ENCODE assay signal across 17 mouse cellular contexts in the genomic region with DNA sequence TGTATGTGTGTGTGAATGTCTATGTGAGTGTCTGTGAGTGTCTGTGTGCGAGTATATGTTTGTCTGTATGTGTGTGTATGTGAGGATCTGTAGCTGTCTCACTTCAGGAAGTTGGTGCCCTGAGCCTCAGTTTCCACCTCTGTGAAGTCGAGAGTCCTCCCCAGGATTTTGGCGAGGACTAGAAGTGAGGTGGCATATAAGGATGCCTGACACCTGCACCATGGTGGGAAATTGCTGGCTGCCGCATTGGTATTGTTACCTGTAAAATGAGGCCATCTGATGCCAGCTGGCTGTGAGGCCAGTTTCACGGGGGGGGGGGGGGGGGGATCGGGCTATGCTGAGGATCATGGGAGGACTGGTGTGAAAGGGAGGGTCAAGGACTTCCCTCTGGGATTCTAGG. TPM values are rescaled to one million over a fixed set of nuclear protein-coding genes. Genes with fewer than 3 reads are reported as not detected.
DNase-seq lines count a peak whose midpoint lies in the region; ATAC-seq and TF ChIP-seq lines count a peak whose summit lies in the region.
"Had no signal": no experiment of that assay in that cellular context is flagged by ENCODE, and none has a peak within 500 bp of the region (broad histone marks: within the 10 kb centered on the region; RNA-seq: fewer than 3 reads in every experiment).

No protein-coding gene starts in this region.

- no peak overlapping the region for H3K9ac ChIP-seq in forebrain, embryonic 13.5 days
- H3K9ac ChIP-seq in forebrain, postnatal 0 days, result no peak overlapping the region
- H3K9ac ChIP-seq in hindbrain, postnatal 0 days (replicated peaks; ENCODE audit: low read length), result no peak overlapping the region
- no peak overlapping the region for H3K9ac ChIP-seq in stomach, embryonic 14.5 days (replicated peaks; ENCODE audit: low read depth, low read length)
- H3K9ac ChIP-seq in intestine, embryonic 15.5 days, result no peak overlapping the region
- H3K9ac ChIP-seq: kidney, embryonic 15.5 days had no signal

- peaks cover 32% of the 10 kb centered on the region for H3K4me1 ChIP-seq in forebrain, embryonic 13.5 days
- H3K4me1 ChIP-seq in forebrain, embryonic 10.5 days, result peaks cover 51% of the 10 kb centered on the region
- H3K4me1 ChIP-seq in forebrain, postnatal 0 days (ENCODE audit: insufficient read depth), result peaks cover 13% of the 10 kb centered on the region
- peaks cover 19% of the 10 kb centered on the region for H3K4me1 ChIP-seq in hindbrain, postnatal 0 days (ENCODE audit: insufficient read depth, low read length)
- H3K4me1 ChIP-seq in stomach, embryonic 14.5 days (ENCODE audit: control insufficient read depth, insufficient read depth, low read length), result peaks cover 31% of the 10 kb centered on the region
- H3K4me1 ChIP-seq in intestine, embryonic 15.5 days (replicated peaks), result peaks cover 27% of the 10 kb centered on the region

- ATAC-seq in forebrain, embryonic 13.5 days, result no peak
- no peak for ATAC-seq in forebrain, postnatal 0 days
- ATAC-seq in hindbrain, postnatal 0 days, result no peak
- ATAC-seq in stomach, embryonic 14.5 days (ENCODE audit: insufficient number of reproducible peaks, insufficient read depth, low FRiP score, low read depth), result no peak
- ATAC-seq in intestine, embryonic 15.5 days, result no peak
- ATAC-seq: activated CD4-positive, CD25-positive, alpha-beta regulatory T cell, adult 4 months; CD4-positive, CD25-positive, alpha-beta regulatory T cell, adult 4 months had no signal

- H3K4me3 ChIP-seq in forebrain, embryonic 13.5 days, result no peak overlapping the region
- no peak overlapping the region for H3K4me3 ChIP-seq in forebrain, embryonic 10.5 days
- H3K4me3 ChIP-seq in forebrain, postnatal 0 days (ENCODE audit: low read depth, low read length), result no peak overlapping the region
- 0 out of 2 replicates have a peak overlapping the region, but pooled peaks have one; percentile 94 for H3K4me3 ChIP-seq in hindbrain, postnatal 0 days (ENCODE audit: low read length)
- no peak overlapping the region for H3K4me3 ChIP-seq in stomach, embryonic 14.5 days (ENCODE audit: low read depth, low read length)
- H3K4me3 ChIP-seq in intestine, embryonic 15.5 days (replicated peaks), result no peak overlapping the region
- H3K4me3 ChIP-seq: erythroblast, embryonic 14.5 days had no signal

- peak overlapping the region; percentile 86; the same call in 1 of the 2 replicates for H3K4me2 ChIP-seq in forebrain, embryonic 13.5 days
- H3K4me2 ChIP-seq in forebrain, postnatal 0 days (ENCODE audit: low read depth), result peak overlapping the region; percentile 64; the same call in 1 of the 2 replicates
- H3K4me2 ChIP-seq in hindbrain, postnatal 0 days (ENCODE audit: low read depth, low read length), result peak overlapping the region; percentile 76
- H3K4me2 ChIP-seq in stomach, embryonic 14.5 days (replicated peaks; ENCODE audit: low read depth, low read length), result peak overlapping the region; percentile 88; the same call in 1 of the 2 replicates
- no peak overlapping the region for H3K4me2 ChIP-seq in intestine, embryonic 15.5 days (replicated peaks)

- H3K27me3 ChIP-seq in forebrain, embryonic 13.5 days, result no peaks in the 10 kb centered on the region
- H3K27me3 ChIP-seq in forebrain, embryonic 10.5 days (ENCODE audit: poor library complexity, severe bottlenecking), result peaks cover 28% of the 10 kb centered on the region
- no peaks in the 10 kb centered on the region for H3K27me3 ChIP-seq in forebrain, postnatal 0 days (ENCODE audit: insufficient read depth, low read length)
- H3K27me3 ChIP-seq in hindbrain, postnatal 0 days (ENCODE audit: insufficient read depth, low read length), result no peaks in the 10 kb centered on the region
- H3K27me3 ChIP-seq in stomach, embryonic 14.5 days (ENCODE audit: control insufficient read depth, insufficient read depth, low read length), result no peaks in the 10 kb centered on the region
- H3K27me3 ChIP-seq in intestine, embryonic 15.5 days (replicated peaks), result no peaks in the 10 kb centered on the region

- no peak for TF ChIP-seq CTCF in forebrain, postnatal 0 days (IDR thresholded peaks at IDR 0.05; ENCODE audit: low read depth)
- TF ChIP-seq CTCF in hindbrain, postnatal 0 days (IDR thresholded peaks at IDR 0.05; ENCODE audit: low read depth), result no peak

- no peak overlapping the region for H3K27ac ChIP-seq in forebrain, embryonic 13.5 days
- H3K27ac ChIP-seq in forebrain, embryonic 10.5 days, result no peak overlapping the region
- H3K27ac ChIP-seq in forebrain, postnatal 0 days (ENCODE audit: low read depth, low read length), result no peak overlapping the region
- H3K27ac ChIP-seq in hindbrain, postnatal 0 days, result no peak overlapping the region
- H3K27ac ChIP-seq in stomach, embryonic 14.5 days (ENCODE audit: low read length), result no peak overlapping the region
- H3K27ac ChIP-seq in intestine, embryonic 15.5 days, result no peak overlapping the region
- H3K27ac ChIP-seq: kidney, embryonic 15.5 days had no signal

- H3K36me3 ChIP-seq in forebrain, embryonic 13.5 days (ENCODE audit: poor library complexity, severe bottlenecking), result no peaks in the 10 kb centered on the region
- no peaks in the 10 kb centered on the region; the same call in 1 of the 2 replicates for H3K36me3 ChIP-seq in forebrain, embryonic 10.5 days (replicated peaks)
- no peaks in the 10 kb centered on the region for H3K36me3 ChIP-seq in forebrain, postnatal 0 days (ENCODE audit: insufficient read depth)
- no peaks in the 10 kb centered on the region for H3K36me3 ChIP-seq in hindbrain, postnatal 0 days (ENCODE audit: insufficient read depth, low read length)
- H3K36me3 ChIP-seq in stomach, embryonic 14.5 days (ENCODE audit: control insufficient read depth, insufficient read depth, low read length), result no peaks in the 10 kb centered on the region
- no peaks in the 10 kb centered on the region for H3K36me3 ChIP-seq in intestine, embryonic 15.5 days
- H3K36me3 ChIP-seq: kidney, embryonic 15.5 days had no signal

- 70% methylated on average over 5 of the region's 6 CpGs for WGBS in forebrain, embryonic 13.5 days
- WGBS in forebrain, embryonic 10.5 days, result 81% methylated on average over 5 of the region's 6 CpGs
- WGBS in forebrain, postnatal 0 days, result 67% methylated on average over 6 of the region's 6 CpGs
- WGBS in hindbrain, postnatal 0 days, result 61% methylated on average over 6 of the region's 6 CpGs
- WGBS in stomach, embryonic 14.5 days, result 76% methylated on average over 5 of the region's 6 CpGs
- WGBS in intestine, embryonic 15.5 days, result 74% methylated on average over 6 of the region's 6 CpGs

- DNase-seq in forebrain, embryonic 10.5 days (ENCODE audit: extremely low spot score, low spot score), result no peak
- DNase-seq in forebrain, postnatal 0 days, result no peak
- no peak for DNase-seq in hindbrain, postnatal 0 days (ENCODE audit: low spot score)
- no peak for DNase-seq in thymus, postnatal 14 days
- DNase-seq: lung, adult 2 months; thymus, postnatal 36 days had no signal

- H3K9me3 ChIP-seq in forebrain, embryonic 13.5 days (replicated peaks), result no peaks in the 10 kb centered on the region
- no peaks in the 10 kb centered on the region for H3K9me3 ChIP-seq in forebrain, embryonic 10.5 days
- no peaks in the 10 kb centered on the region for H3K9me3 ChIP-seq in forebrain, postnatal 0 days (ENCODE audit: low read length)
- no peaks in the 10 kb centered on the region for H3K9me3 ChIP-seq in hindbrain, postnatal 0 days (ENCODE audit: low read length)
- H3K9me3 ChIP-seq in stomach, embryonic 14.5 days (ENCODE audit: control insufficient read depth, low read depth, low read length), result no peaks in the 10 kb centered on the region
- H3K9me3 ChIP-seq in intestine, embryonic 15.5 days, result no peaks in the 10 kb centered on the region
- H3K9me3 ChIP-seq: kidney, embryonic 15.5 days had no signal

RNA-seq across cellular contexts. Expression of a gene that starts 2.2 kb away (rescaled TPM):
- polyA plus RNA-seq in forebrain, embryonic 13.5 days (2015; fragmentation: Nextera tagmentation; extraction: Ambion mirVana), result 7.3 and 7.8 TPM in 2 replicates
- polyA plus RNA-seq in forebrain, embryonic 10.5 days (2016; fragmentation: Nextera tagmentation; extraction: Ambion mirVana), result 5.1 and 5.9 TPM in 2 replicates
- 62.8 and 65.6 TPM in 2 replicates for total RNA-seq in forebrain, postnatal 0 days (2014; rRNA removed)
- polyA plus RNA-seq in forebrain, postnatal 0 days (2015; fragmentation: Nextera tagmentation; extraction: Ambion mirVana), result 7.5 and 9.9 TPM in 2 replicates
- total RNA-seq in hindbrain, postnatal 0 days (2014; rRNA removed), result 99.6 and 106 TPM in 2 replicates
- polyA plus RNA-seq in hindbrain, postnatal 0 days (2015; fragmentation: Nextera tagmentation; extraction: Ambion mirVana), result 13.2 and 13.5 TPM in 2 replicates
- 12.8 and 13.7 TPM in 2 replicates for polyA plus RNA-seq in stomach, embryonic 14.5 days (2014; fragmentation: Nextera tagmentation; extraction: Ambion mirVana)
- polyA plus RNA-seq in intestine, embryonic 15.5 days (2015; fragmentation: Nextera tagmentation; extraction: Ambion mirVana), result 12.1 and 13.6 TPM in 2 replicates
- total RNA-seq: megakaryocyte, adult 5-6 weeks had no signal
- polyA plus RNA-seq: erythroblast, embryonic 14.5 days had no signal

RNA-seq across cellular contexts. Expression of a gene that starts 42.8 kb away (rescaled TPM):
- 36.6 and 42.4 TPM in 2 replicates for polyA plus RNA-seq in forebrain, embryonic 13.5 days (2015; fragmentation: Nextera tagmentation; extraction: Ambion mirVana)
- polyA plus RNA-seq in forebrain, embryonic 10.5 days (2016; fragmentation: Nextera tagmentation; extraction: Ambion mirVana), result 40.8 and 42.8 TPM in 2 replicates
- total RNA-seq in forebrain, postnatal 0 days (2014; rRNA removed), result 48.8 and 52.1 TPM in 2 replicates
- 21.6 and 25.7 TPM in 2 replicates for polyA plus RNA-seq in forebrain, postnatal 0 days (2015; fragmentation: Nextera tagmentation; extraction: Ambion mirVana)
- total RNA-seq in hindbrain, postnatal 0 days (2014; rRNA removed), result 55.0 and 58.6 TPM in 2 replicates
- 26.5 and 27.9 TPM in 2 replicates for polyA plus RNA-seq in hindbrain, postnatal 0 days (2015; fragmentation: Nextera tagmentation; extraction: Ambion mirVana)
- polyA plus RNA-seq in stomach, embryonic 14.5 days (2014; fragmentation: Nextera tagmentation; extraction: Ambion mirVana), result 32.2 and 34.9 TPM in 2 replicates
- 28.5 and 29.0 TPM in 2 replicates for polyA plus RNA-seq in intestine, embryonic 15.5 days (2015; fragmentation: Nextera tagmentation; extraction: Ambion mirVana)

RNA-seq across cellular contexts. Expression of a gene that starts 58.1 kb away (rescaled TPM):
- polyA plus RNA-seq in forebrain, embryonic 13.5 days (2015; fragmentation: Nextera tagmentation; extraction: Ambion mirVana), result 39.6 and 40.3 TPM in 2 replicates
- 44.3 and 48.2 TPM in 2 replicates for polyA plus RNA-seq in forebrain, embryonic 10.5 days (2016; fragmentation: Nextera tagmentation; extraction: Ambion mirVana)
- total RNA-seq in forebrain, postnatal 0 days (2014; rRNA removed), result 28.1 and 37.0 TPM in 2 replicates
- polyA plus RNA-seq in forebrain, postnatal 0 days (2015; fragmentation: Nextera tagmentation; extraction: Ambion mirVana), result 13.5 and 20.0 TPM in 2 replicates
- total RNA-seq in hindbrain, postnatal 0 days (2014; rRNA removed), result 46.3 and 51.1 TPM in 2 replicates
- polyA plus RNA-seq in hindbrain, postnatal 0 days (2015; fragmentation: Nextera tagmentation; extraction: Ambion mirVana), result 20.3 and 22.0 TPM in 2 replicates
- polyA plus RNA-seq in stomach, embryonic 14.5 days (2014; fragmentation: Nextera tagmentation; extraction: Ambion mirVana), result 34.5 and 36.4 TPM in 2 replicates
- 29.7 and 33.1 TPM in 2 replicates for polyA plus RNA-seq in intestine, embryonic 15.5 days (2015; fragmentation: Nextera tagmentation; extraction: Ambion mirVana)

RNA-seq across cellular contexts. Expression of a gene that starts 59.9 kb away (rescaled TPM):
- polyA plus RNA-seq in forebrain, embryonic 13.5 days (2015; fragmentation: Nextera tagmentation; extraction: Ambion mirVana), result 2.7 TPM in 1 of 2 replicates, not detected in the other
- polyA plus RNA-seq in forebrain, embryonic 10.5 days (2016; fragmentation: Nextera tagmentation; extraction: Ambion mirVana), result 3.6 and 3.7 TPM in 2 replicates
- not detected in 2 replicates for total RNA-seq in forebrain, postnatal 0 days (2014; rRNA removed)
- polyA plus RNA-seq in forebrain, postnatal 0 days (2015; fragmentation: Nextera tagmentation; extraction: Ambion mirVana), result not detected in 2 replicates
- total RNA-seq in hindbrain, postnatal 0 days (2014; rRNA removed), result not detected in 2 replicates
- not detected in 2 replicates for polyA plus RNA-seq in hindbrain, postnatal 0 days (2015; fragmentation: Nextera tagmentation; extraction: Ambion mirVana)
- not detected in 2 replicates for polyA plus RNA-seq in stomach, embryonic 14.5 days (2014; fragmentation: Nextera tagmentation; extraction: Ambion mirVana)
- not detected in 2 replicates for polyA plus RNA-seq in intestine, embryonic 15.5 days (2015; fragmentation: Nextera tagmentation; extraction: Ambion mirVana)
- polyA plus RNA-seq: activated CD4-positive, CD25-positive, alpha-beta regulatory T cell, adult 4 months; erythroblast, embryonic 14.5 days; heart, embryonic 11.5 days; kidney, embryonic 15.5 days; limb, embryonic 11.5 days; lung, adult 2 months; neural tube, embryonic 11.5 days had no signal
